Mouse (Mus musculus) T-helper 17 cell (primary cell): ENCODE measurements around the gene Spag9.

ENCODE experiments used
- in situ Hi-C, 2 experiments: fragments of 300-600 bp; cut with MboI, MseI; formaldehyde crosslinking; loops; 1 replicate in 1 of 2; 2 replicates in 1 of 2; pipeline ENCODE4 v1.15.1; 2025; ENCODE audit warnings: high pct_unique_total_duplicates in 2 of 2

Gene Spag9

DNA sequence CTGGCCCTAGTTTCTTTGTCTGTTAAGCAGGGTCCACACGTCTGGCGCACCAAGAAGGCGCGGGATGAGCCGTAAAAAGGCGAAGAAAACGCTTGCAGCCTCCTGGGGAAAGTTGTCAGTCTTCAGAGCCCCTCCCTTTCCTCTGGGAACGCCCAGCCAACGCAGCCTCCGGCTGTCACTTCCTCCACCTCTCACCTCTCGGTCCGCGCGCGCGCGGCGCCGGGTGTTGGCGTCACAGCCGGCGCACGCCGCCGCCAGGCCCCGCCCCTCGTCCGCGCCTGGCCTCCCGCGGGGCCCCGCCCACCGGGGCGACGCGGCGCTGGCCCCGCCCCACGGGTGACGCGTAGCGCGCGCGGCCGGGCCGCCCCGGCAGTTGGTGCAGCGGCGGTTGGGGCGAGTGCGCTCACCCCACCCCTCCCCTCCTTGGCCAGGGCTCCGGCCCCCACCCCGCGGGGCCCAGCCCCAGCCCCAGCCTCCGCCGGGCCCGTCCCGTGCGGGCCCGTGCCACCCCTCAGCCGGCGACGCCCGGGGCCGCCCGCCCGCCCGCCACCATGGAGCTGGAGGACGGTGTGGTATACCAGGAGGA, at the start of gene Spag9:
Gene Spag9, plus strand, starts transcription at position 372 of the 586 bp plus-strand sequence.
- in situ Hi-C loops: loop anchor here in 1 of 2 experiments (10.0 kb wide), 1 partner anchor 379 kb away; no protein-coding TSS in a partner anchor

- in situ Hi-C loops: no loop called here
Observed at GRCm38 (mm10) chr11:93948887-93949567, 46.9 kb upstream of the Spag9 start.

DNA sequence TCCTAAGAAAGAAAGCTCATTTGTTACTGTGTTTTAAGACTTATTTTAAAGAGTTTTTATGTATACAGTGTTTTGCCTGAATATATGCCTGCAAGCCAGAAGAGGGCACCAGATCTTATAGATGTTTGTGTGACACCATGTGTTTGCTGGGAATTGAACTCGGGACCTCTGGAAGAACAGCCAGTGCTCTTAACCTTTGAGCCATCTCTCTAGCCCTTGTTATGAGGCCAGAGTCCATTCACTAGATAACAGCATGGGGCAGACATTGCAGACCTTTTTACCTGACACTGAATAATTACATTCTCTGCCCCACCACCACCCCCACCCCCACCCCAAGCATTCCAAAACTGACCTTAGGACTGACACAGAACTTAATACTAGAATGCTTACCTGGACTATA, 45.8 kb upstream of the Spag9 start:
- in situ Hi-C loops: loop anchor here in 1 of 2 experiments (25.0 kb wide), 1 partner anchor 137 kb away; no protein-coding TSS in a partner anchor

GRCm38 (mm10) chr11:93952376-93952775, 43.5 kb upstream of the Spag9 start:
- in situ Hi-C loops: loop anchor here in 1 of 2 experiments (25.0 kb wide), 1 partner anchor 135 kb away; no protein-coding TSS in a partner anchor

- in situ Hi-C loops: loop anchor here (5.0 to 25.0 kb wide), 2 partner anchors 67 to 133 kb away; partner anchors contain the start of genes Mbtd1 (in 1 of the 2) and Utp18 (in 1 of the 2)
Observed at GRCm38 (mm10) chr11:93954738-93955255, 41.1 kb upstream of the Spag9 start.

- in situ Hi-C loops: loop anchor here (5.0 to 25.0 kb wide), 2 partner anchors 68 to 132 kb away; partner anchors contain the start of genes Mbtd1 (in 1 of the 2) and Utp18 (in 1 of the 2)
Observed at GRCm38 (mm10) chr11:93955256-93956150, 40.4 kb upstream of the Spag9 start.

DNA sequence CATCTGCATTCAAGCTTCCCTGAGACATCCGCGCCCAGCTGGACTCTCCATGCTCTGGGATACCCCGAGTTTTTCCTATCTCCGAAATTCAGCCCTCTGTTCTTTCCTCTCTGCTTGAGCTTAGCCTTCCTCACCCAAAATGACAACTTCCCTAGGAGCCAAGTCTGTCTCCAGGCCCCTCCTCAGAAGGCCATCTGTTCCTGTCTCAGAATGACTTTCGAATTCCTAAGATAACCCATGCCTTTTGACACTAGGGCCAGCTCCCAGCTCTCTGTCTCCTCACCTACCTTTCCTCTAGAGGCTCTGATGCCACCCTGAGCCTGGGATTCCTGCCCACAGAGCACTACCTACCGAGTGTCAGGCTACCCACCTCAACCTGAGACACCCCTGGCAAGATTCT, 39.7 kb upstream of the Spag9 start, which contains the start of gene Nme2:
Gene Nme2, minus strand, starts transcription at position 101 of the 400 bp plus-strand sequence.
- in situ Hi-C loops: loop anchor here (5.0 to 25.0 kb wide), 2 partner anchors 69 to 131 kb away; partner anchors contain the start of genes Mbtd1 (in 1 of the 2) and Utp18 (in 1 of the 2)

DNA sequence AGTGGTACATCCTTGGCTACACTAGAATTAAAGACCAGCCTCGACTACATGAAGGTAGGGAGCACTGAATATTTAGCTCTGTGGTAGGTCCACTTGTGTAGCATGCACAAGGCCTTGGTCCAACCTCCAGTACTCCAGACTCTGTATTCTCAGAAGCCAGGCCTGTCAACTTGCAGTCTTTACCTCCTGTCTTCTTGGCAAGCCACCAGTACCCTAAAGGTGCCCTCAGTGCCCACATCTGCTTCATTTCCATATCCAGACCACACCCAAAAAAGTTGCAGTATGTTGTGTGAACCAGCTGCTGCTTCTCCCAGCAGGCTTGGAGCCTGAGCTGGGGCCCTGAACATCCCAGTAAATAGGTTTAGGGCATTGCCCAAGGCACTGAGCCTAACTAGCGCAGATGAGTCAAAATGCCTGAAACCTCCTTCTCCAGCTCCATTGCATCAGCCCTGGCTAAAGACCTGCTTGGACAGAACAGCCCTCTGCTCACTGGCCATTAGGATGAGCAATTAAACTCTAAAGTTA, 38.8 kb upstream of the Spag9 start:
- in situ Hi-C loops: loop anchor here (5.0 to 25.0 kb wide), 2 partner anchors 70 to 130 kb away; partner anchors contain the start of genes Mbtd1 (in 1 of the 2) and Utp18 (in 1 of the 2)

- in situ Hi-C loops: loop anchor here (5.0 to 25.0 kb wide), 2 partner anchors 70 to 130 kb away; partner anchors contain the start of genes Mbtd1 (in 1 of the 2) and Utp18 (in 1 of the 2)
Observed at GRCm38 (mm10) chr11:93957746-93958145, 38.1 kb upstream of the Spag9 start.

- in situ Hi-C loops: loop anchor here (10.0 to 25.0 kb wide), 2 partner anchors 126 to 353 kb away; no protein-coding TSS in a partner anchor
Observed at GRCm38 (mm10) chr11:93961482-93961881, 34.4 kb upstream of the Spag9 start.

- in situ Hi-C loops: loop anchor here (10.0 to 25.0 kb wide), 2 partner anchors 124 to 352 kb away; no protein-coding TSS in a partner anchor
Observed at GRCm38 (mm10) chr11:93963013-93963412, 32.9 kb upstream of the Spag9 start.

GRCm38 (mm10) chr11:93965391-93965790, 30.5 kb upstream of the Spag9 start:
- in situ Hi-C loops: loop anchor here (5.0 to 25.0 kb wide), 3 partner anchors 112 to 349 kb away; no protein-coding TSS in a partner anchor

DNA sequence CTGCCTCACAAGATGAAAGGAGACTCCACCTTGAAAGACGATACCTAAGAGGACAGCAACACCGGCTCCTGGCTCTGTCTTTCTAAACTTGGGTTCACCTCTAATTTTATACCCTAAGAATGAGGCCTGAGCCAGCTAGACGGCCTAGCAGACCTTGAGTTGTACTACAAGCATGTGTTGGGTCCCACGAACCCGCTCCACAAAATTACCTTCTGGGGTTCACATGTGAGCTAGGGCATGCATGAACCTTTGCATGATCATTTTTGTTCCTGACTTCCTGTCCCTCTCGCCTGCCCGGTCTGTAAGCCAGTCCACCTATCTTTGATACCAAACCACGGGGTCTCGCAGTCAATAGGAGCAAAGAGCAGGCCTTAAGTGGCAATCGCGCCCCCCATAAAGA, 28.5 kb upstream of the Spag9 start:
- in situ Hi-C loops: loop anchor here (5.0 to 25.0 kb wide), 3 partner anchors 110 to 347 kb away; no protein-coding TSS in a partner anchor

DNA sequence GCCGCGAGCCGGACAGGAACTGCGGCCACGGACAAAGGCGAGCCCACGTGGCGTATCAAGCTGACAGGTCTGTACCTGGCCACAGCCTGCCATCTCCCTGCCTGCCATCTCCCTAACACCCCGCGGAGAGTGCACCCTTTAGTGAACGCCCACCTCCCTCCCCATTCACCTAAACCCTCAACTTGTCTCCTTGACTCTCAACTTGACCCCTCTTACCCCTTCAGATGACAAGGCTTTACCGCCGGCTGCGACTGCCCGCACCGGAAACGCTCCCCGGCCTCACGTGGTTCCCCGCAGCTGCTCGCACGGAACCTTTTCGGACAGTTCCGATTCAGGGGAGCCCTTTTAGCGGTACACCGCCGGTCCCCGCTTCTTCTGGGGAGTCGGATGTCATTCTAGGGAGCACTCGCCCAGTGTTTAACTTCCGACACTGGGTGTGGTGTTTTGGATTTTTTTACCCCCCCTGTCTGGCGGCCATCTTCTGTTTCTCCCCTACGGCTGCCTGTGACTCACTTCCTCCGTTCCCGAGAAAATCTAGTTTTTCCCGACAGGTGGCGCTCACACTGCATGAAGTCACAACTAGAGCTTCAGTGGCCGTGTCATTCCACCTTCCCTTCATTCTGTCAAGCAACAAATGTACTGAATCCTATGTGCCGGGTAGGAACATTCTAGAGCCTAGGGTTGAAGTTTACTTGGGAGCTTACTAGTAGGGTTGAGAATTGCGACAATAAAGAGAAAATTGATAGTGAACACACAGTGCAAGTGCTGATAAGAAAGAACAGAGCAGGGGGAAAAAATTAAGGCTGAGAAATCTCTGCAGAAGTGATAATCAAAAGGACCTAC, 27.7 kb upstream of the Spag9 start, which contains the start of the genes Gm20390 and Nme1:
Gene Gm20390, minus strand, starts transcription at position 289 of the 843 bp plus-strand sequence.
Gene Nme1, minus strand, starts transcription at position 517 of the 843 bp plus-strand sequence.
- in situ Hi-C loops: loop anchor here (5.0 to 25.0 kb wide), 3 partner anchors 109 to 347 kb away; no protein-coding TSS in a partner anchor

DNA sequence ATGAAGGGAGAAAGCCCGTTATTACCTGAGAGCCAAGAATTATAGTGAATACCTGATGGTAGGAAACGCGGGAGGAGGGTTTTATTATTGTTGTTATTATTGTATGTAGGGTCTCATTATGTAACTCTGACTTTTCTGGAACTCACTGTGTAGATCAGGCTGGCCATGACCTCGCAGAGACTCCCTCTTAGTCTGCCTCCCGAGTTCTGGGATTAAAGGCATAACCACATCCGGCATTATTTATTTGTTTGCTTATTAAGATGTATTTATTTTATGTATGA, 27.1 kb upstream of the Spag9 start:
- in situ Hi-C loops: loop anchor here (5.0 to 25.0 kb wide), 3 partner anchors 109 to 346 kb away; no protein-coding TSS in a partner anchor

GRCm38 (mm10) chr11:93969171-93969570, 26.7 kb upstream of the Spag9 start:
- in situ Hi-C loops: loop anchor here (5.0 to 25.0 kb wide), 3 partner anchors 108 to 346 kb away; no protein-coding TSS in a partner anchor

GRCm38 (mm10) chr11:93969799-93970198, 26.1 kb upstream of the Spag9 start:
- in situ Hi-C loops: loop anchor here (5.0 to 25.0 kb wide), 4 partner anchors 38 to 345 kb away; no protein-coding TSS in a partner anchor

DNA sequence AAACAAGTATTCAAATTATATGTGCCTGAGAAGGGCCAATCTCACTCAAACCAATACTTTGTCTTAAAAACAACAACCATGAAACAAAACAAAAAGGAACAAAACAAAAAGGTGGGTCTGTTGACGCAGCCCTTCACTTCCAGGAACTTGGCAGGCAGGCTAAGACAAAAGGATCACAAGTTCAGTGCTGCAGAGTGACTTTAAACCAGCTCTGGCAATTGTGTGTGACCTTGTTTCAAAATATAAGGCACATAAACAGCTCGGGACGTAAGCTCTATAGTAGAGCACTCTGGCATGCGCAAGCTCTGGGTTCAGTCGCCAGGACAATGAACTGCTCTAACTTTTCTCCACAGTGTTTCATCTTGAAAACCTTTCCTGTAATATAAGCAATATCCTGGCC, 22.9 kb upstream of the Spag9 start:
- in situ Hi-C loops: loop anchor here in 1 of 2 experiments (5.0 to 25.0 kb wide), 2 partner anchors 34 to 114 kb away; no protein-coding TSS in a partner anchor

- in situ Hi-C loops: no loop called here
Observed at GRCm38 (mm10) chr11:93979502-93980049, 16.3 kb upstream of the Spag9 start.
